Mouse (Mus musculus) forebrain, embryonic 16.5 days (tissue): ENCODE measurements around the gene Zbtb8a. TPM values are rescaled to one million over a fixed set of nuclear protein-coding genes. Genes with fewer than 3 reads are reported as not detected.
A peak's percentile ranks its signal among the peaks of the same experiment; 100 is the strongest.

ENCODE experiments used
- ATAC-seq: fragments of 200-750 bp; cut with Nextera tagmentation; 2 replicates; pipeline ENCODE4 v1.8.0; 2017; ENCODE audit warnings: mild to moderate bottlenecking, moderate library complexity
- H3K27ac ChIP-seq: fragments of 300-500 bp; sonication (generic); 2 replicates; pipeline ENCODE4 v1.5.1; 2014; ENCODE audit warnings: low read length, control low read depth
- H3K27me3 ChIP-seq: fragments of 300-500 bp; sonication (generic); replicated peaks from 2 replicates; pipeline ENCODE4 v1.6.1; 2014; ENCODE audit warnings: low read length; ENCODE audit not compliant: control insufficient read depth, insufficient read depth
- H3K36me3 ChIP-seq: fragments of 300-500 bp; sonication (generic); 2 replicates; pipeline ENCODE4 v1.6.1; 2014; ENCODE audit not compliant: control insufficient read depth, insufficient read depth
- H3K4me1 ChIP-seq: fragments of 300-500 bp; sonication (generic); replicated peaks from 2 replicates; pipeline ENCODE4 v1.6.1; 2014; ENCODE audit warnings: low read length; ENCODE audit not compliant: control insufficient read depth, insufficient read depth
- H3K4me2 ChIP-seq: fragments of 300-500 bp; sonication (generic); 2 replicates; pipeline ENCODE4 v1.6.1; 2014; ENCODE audit warnings: mild to moderate bottlenecking, low read length, control low read depth
- H3K4me3 ChIP-seq: fragments of 300-500 bp; sonication (generic); replicated peaks from 2 replicates; pipeline ENCODE4 v1.5.1; 2014; ENCODE audit warnings: mild to moderate bottlenecking, low read length, control low read depth
- H3K9ac ChIP-seq: fragments of 300-500 bp; sonication (generic); replicated peaks from 2 replicates; pipeline ENCODE4 v1.6.1; 2014; ENCODE audit warnings: low read depth, low read length, control low read depth
- H3K9me3 ChIP-seq: fragments of 300-500 bp; sonication (generic); 2 replicates; pipeline ENCODE4 v1.6.1; 2016; ENCODE audit warnings: low read length; ENCODE audit not compliant: control insufficient read depth
- WGBS: fragments of 180-500 bp; shearing (Covaris S2); extraction: QIAGEN DNeasy Blood & Tissue Kit; methylation state at CpG from one replicate; pipeline ENCODE4 v1.1.7; 2014; 5-methylcytosine and 5-hydroxymethylcytosine counted together
- polyA plus RNA-seq: library from polyadenylated mRNA; unstranded; fragments of >200 nt; fragmentation: Nextera tagmentation; extraction: Ambion mirVana; gene quantifications from 2 replicates; pipeline ENCODE4 v1.2.1, GENCODE M21; 2015

The Zbtb8a gene
- polyA plus RNA-seq, 1 experiment from 2014 or later, result 18.6 TPM

- WGBS, result 97% methylated on average over 2 of the region's 2 CpGs
- ATAC-seq, result no peak
- H3K9me3 ChIP-seq, result no peaks in the 10 kb centered on the region
- no peak overlapping the region for H3K9ac ChIP-seq
- peaks cover 2% of the 10 kb centered on the region; the same call in 1 of the 2 replicates for H3K27me3 ChIP-seq
- H3K4me2 ChIP-seq, result no peak overlapping the region
- no peak overlapping the region for H3K27ac ChIP-seq
- H3K4me3 ChIP-seq, result no peak overlapping the region
- H3K36me3 ChIP-seq, result no peaks in the 10 kb centered on the region
- H3K4me1 ChIP-seq, result peaks cover 5% of the 10 kb centered on the region; the same call in 1 of the 2 replicates
Observed at GRCm38 (mm10) chr4:129382488-129382887, 4.6 kb upstream of the Zbtb8a start.

- Histone ChIP-seq H3K9ac (no peak overlapping the region), H3K36me3 (no peaks in the 10 kb centered on the region), H3K9me3 (no peaks in the 10 kb centered on the region), H3K4me2 (no peak overlapping the region), H3K4me3 (no peak overlapping the region), H3K4me1 (peaks cover 5% of the 10 kb centered on the region; the same call in 1 of the 2 replicates), H3K27ac (no peak overlapping the region), H3K27me3 (peaks cover 2% of the 10 kb centered on the region; the same call in 1 of the 2 replicates)
- no peak for ATAC-seq
- 91% methylated on average over 9 of the region's 9 CpGs for WGBS
Observed at GRCm38 (mm10) chr4:129382029-129382428, 4.1 kb upstream of the Zbtb8a start.

GRCm38 (mm10) chr4:129381148-129381547 lies 3.2 kb upstream of the Zbtb8a start:
- Histone ChIP-seq H3K4me3 (no peak overlapping the region), H3K27me3 (peaks cover 2% of the 10 kb centered on the region; the same call in 1 of the 2 replicates), H3K9me3 (no peaks in the 10 kb centered on the region), H3K9ac (no peak overlapping the region), H3K27ac (no peak overlapping the region), H3K4me2 (no peak overlapping the region), H3K4me1 (peaks cover 12% of the 10 kb centered on the region), H3K36me3 (no peaks in the 10 kb centered on the region)
- WGBS, result 82% methylated on average over 8 of the region's 8 CpGs
- no peak for ATAC-seq

- no peak for ATAC-seq
- Histone ChIP-seq H3K27ac (no peak overlapping the region), H3K4me1 (peaks cover 16% of the 10 kb centered on the region), H3K36me3 (no peaks in the 10 kb centered on the region), H3K27me3 (peaks cover 2% of the 10 kb centered on the region; the same call in 1 of the 2 replicates), H3K9me3 (no peaks in the 10 kb centered on the region), H3K4me2 (no peak overlapping the region), H3K9ac (no peak overlapping the region), H3K4me3 (no peak overlapping the region)
- 90% methylated on average over 3 of the region's 3 CpGs for WGBS
Observed at GRCm38 (mm10) chr4:129379805-129380204, 1.9 kb upstream of the Zbtb8a start.

- peaks cover 16% of the 10 kb centered on the region for H3K4me1 ChIP-seq
- H3K4me2 ChIP-seq, result peak overlapping the region; percentile 71
- H3K9ac ChIP-seq, result peak overlapping the region; percentile 90
- peak overlapping the region; percentile 86 for H3K27ac ChIP-seq
- WGBS, result under 1% methylated on average over 65 of the region's 68 CpGs
- peaks cover 2% of the 10 kb centered on the region; the same call in 1 of the 2 replicates for H3K27me3 ChIP-seq
- H3K4me3 ChIP-seq, result peak overlapping the region; percentile 78
- H3K36me3 ChIP-seq, result no peaks in the 10 kb centered on the region
- peak; percentile 71 for ATAC-seq
- H3K9me3 ChIP-seq, result no peaks in the 10 kb centered on the region
Observed at GRCm38 (mm10) chr4:129376961-129377545, 863 bp downstream of the Zbtb8a start.

GRCm38 (mm10) chr4:129375821-129376220 lies 2.1 kb downstream of the Zbtb8a start:
- H3K4me3 ChIP-seq, result no peak overlapping the region
- no peaks in the 10 kb centered on the region for H3K9me3 ChIP-seq

GRCm38 (mm10) chr4:129375000-129375399 lies 2.9 kb downstream of the Zbtb8a start:
- H3K27ac ChIP-seq, result no peak overlapping the region
- no peak overlapping the region for H3K4me3 ChIP-seq
- H3K4me2 ChIP-seq, result no peak overlapping the region
- H3K9me3 ChIP-seq, result no peaks in the 10 kb centered on the region
- WGBS, result 6% methylated on average over 6 of the region's 6 CpGs
- no peak overlapping the region for H3K9ac ChIP-seq
- H3K36me3 ChIP-seq, result no peaks in the 10 kb centered on the region
- ATAC-seq, result no peak
- peaks cover 16% of the 10 kb centered on the region for H3K4me1 ChIP-seq
- peaks cover 2% of the 10 kb centered on the region; the same call in 1 of the 2 replicates for H3K27me3 ChIP-seq

More at GRCm38 (mm10) chr4:129375821-129376220, 2.1 kb downstream of the Zbtb8a start:
- Histone ChIP-seq H3K27me3 (peaks cover 2% of the 10 kb centered on the region; the same call in 1 of the 2 replicates), H3K9ac (no peak overlapping the region), H3K4me1 (peaks cover 16% of the 10 kb centered on the region), H3K4me2 (no peak overlapping the region), H3K36me3 (no peaks in the 10 kb centered on the region), H3K27ac (no peak overlapping the region)
- WGBS, result 73% methylated on average over 5 of the region's 5 CpGs
- ATAC-seq, result no peak

- WGBS, result 45% methylated on average over 11 of the region's 11 CpGs
- no peak for ATAC-seq
- no peaks in the 10 kb centered on the region for H3K9me3 ChIP-seq
Observed at GRCm38 (mm10) chr4:129374219-129374755, 3.6 kb downstream of the Zbtb8a start.

GRCm38 (mm10) chr4:129373202-129373976 lies 4.5 kb downstream of the Zbtb8a start:
- H3K4me1 ChIP-seq, result peaks cover 16% of the 10 kb centered on the region
- WGBS, result 42% methylated on average over 8 of the region's 8 CpGs
- no peak overlapping the region for H3K4me2 ChIP-seq
- no peak overlapping the region for H3K9ac ChIP-seq
- H3K4me3 ChIP-seq, result no peak overlapping the region
- no peak overlapping the region for H3K27ac ChIP-seq
- no peaks in the 10 kb centered on the region for H3K9me3 ChIP-seq
- no peak for ATAC-seq
- H3K36me3 ChIP-seq, result no peaks in the 10 kb centered on the region
- no peaks in the 10 kb centered on the region for H3K27me3 ChIP-seq

More at GRCm38 (mm10) chr4:129374219-129374755, 3.6 kb downstream of the Zbtb8a start:
- Histone ChIP-seq H3K27me3 (0 out of 2 replicates have a peak, but pooled peaks cover 2% of the 10 kb centered on the region), H3K27ac (no peak overlapping the region), H3K9ac (no peak overlapping the region), H3K4me1 (peaks cover 16% of the 10 kb centered on the region), H3K4me3 (no peak overlapping the region), H3K36me3 (no peaks in the 10 kb centered on the region), H3K4me2 (no peak overlapping the region)
